Mouse (Mus musculus): ENCODE data around the gene Tenm3. TPM values are rescaled to one million over a fixed set of nuclear protein-coding genes. Genes with fewer than 3 reads are reported as not detected.

Gene Tenm3
- polyA plus RNA-seq, 1 experiment from 2014 or later = 16.4 TPM

DNA sequence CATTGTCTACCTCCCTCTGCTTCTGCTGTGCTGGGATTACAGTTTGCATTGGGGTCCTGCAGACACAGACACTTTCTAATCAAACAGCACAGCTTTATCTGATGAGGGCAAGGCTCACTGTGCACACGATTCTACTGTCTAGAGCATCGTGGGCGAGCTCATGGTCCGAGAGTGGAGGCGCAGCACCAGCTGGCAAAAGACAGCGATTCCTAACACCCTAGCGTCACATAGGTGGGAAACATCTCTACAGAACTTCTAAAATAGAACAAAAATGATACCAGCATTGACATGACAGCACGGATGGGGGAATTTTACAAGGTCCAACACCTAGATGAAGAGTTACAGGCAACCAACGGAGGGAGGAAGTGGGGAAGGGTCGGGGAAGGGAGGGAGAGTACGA is 561.9 kb downstream of the Tenm3 start:
- no peak overlapping the region for H3K4me2 ChIP-seq (replicated peaks)
- no peak for ATAC-seq

DNA sequence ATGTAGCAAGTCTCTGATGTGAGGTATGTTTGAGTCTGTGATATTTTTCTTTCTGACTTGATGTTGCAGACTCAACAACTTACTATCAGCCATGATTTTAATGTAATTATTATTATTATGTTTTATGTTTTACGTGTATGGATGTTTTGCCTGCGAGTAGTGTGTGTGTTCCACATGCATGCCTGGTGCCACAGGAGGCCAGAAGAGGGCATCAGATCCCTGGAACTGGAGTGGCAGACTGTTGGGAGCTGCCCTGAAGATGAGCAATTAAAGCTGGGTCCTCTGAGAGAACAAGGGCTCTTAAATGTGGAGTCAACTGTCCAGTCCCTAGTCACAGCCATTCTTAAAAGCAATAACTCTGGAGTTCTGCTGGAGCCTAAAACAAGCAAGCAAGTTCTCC is 564.4 kb downstream of the Tenm3 start:
- H3K27ac ChIP-seq = no peak overlapping the region
- no peak overlapping the region for H3K9ac ChIP-seq
- H3K4me2 ChIP-seq (replicated peaks) = no peak overlapping the region
- H3K36me3 ChIP-seq = peaks cover 9% of the 10 kb centered on the region
- H3K4me3 ChIP-seq (replicated peaks) = no peak overlapping the region
- H3K27me3 ChIP-seq (replicated peaks) = no peaks in the 10 kb centered on the region
- no peaks in the 10 kb centered on the region for H3K4me1 ChIP-seq (replicated peaks)
- no peaks in the 10 kb centered on the region for H3K9me3 ChIP-seq
- no peak for ATAC-seq
- 89% methylated on average over 2 of the region's 2 CpGs for WGBS

More for the DNA sequence above, 561.9 kb downstream of the Tenm3 start:
- Histone ChIP-seq H3K9me3 (no peaks in the 10 kb centered on the region), H3K27me3 (replicated peaks) (no peaks in the 10 kb centered on the region), H3K36me3 (no peaks in the 10 kb centered on the region; the same call in 1 of the 2 replicates), H3K27ac (no peak overlapping the region), H3K4me3 (replicated peaks) (no peak overlapping the region), H3K9ac (no peak overlapping the region), H3K4me1 (replicated peaks) (no peaks in the 10 kb centered on the region)
- WGBS = 87% methylated on average over 11 of the region's 11 CpGs

DNA sequence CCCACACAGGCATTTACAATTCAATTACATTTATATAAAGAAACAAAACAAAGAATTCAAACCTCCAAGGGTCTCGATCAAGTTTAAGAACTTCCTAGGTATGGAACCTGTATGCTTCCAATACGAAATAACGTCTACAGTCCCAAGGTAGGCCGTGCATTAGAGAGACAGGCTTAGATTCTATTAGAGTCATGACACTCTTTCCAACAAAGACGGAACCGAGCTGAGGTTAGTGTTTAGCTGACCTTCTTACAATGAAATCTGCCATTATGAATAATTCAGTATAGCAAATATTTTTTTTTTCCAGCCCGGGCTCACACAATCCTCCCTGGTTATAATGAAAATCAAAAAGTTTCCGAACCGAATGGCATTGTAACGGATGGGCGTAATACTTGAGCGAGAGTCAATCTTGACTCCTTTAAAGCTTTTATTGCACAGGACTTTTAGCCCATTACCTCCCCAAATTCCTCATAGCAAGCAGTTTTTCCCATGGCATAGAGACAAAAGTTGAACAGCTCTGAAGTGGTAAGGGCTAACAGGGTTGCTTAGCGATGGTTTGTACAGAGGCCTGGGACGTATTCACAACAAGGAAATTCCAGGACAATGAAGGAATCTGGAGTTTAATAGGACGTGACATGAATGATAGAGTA is 565.6 kb downstream of the Tenm3 start:
- Histone ChIP-seq H3K27me3 (replicated peaks) (no peaks in the 10 kb centered on the region), H3K9me3 (no peaks in the 10 kb centered on the region), H3K4me3 (replicated peaks) (no peak overlapping the region), H3K27ac (no peak overlapping the region), H3K36me3 (peaks cover 9% of the 10 kb centered on the region), H3K4me2 (replicated peaks) (no peak overlapping the region), H3K9ac (no peak overlapping the region), H3K4me1 (replicated peaks) (no peaks in the 10 kb centered on the region)
- no peak for ATAC-seq
- 94% methylated on average over 15 of the region's 15 CpGs for WGBS

DNA sequence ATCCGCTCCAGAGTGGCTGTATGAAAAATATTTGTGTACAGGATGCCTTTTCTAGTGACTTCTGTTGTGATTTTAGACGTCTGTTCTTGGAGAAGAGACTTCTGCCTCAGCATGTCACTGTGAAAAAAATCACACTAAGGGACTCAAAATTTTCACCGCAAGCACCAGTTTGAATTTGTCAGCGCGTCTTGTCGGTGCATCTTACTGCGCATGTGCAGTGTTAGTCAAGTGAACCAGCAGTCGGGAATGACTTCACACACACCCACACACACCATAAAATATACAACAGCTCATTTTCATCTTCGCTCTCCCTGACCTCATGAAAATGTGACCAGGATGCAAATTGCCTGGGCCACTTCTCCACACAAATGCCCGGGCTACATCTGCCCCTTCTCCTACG is 568.7 kb downstream of the Tenm3 start:
- WGBS = 92% methylated on average over 11 of the region's 11 CpGs

DNA sequence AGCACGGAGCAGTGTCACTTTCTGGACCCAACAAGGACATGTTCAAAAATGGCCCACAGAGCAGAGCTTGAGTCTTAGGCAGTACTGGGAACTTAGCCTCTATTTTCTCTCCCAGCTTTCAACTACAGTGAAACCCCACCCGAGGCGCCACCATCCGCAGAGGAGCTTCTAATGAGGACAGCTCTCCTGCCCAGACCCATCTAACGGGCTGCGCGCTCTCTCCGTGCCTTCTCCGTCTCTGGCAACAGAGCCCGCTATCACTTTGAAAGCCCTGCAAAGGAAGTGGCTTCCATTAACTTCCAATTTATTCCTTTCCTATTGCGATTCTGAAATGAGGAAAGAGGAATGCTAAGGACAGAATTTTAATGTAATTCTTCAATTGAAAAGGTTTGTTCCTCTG is 569.2 kb downstream of the Tenm3 start:
- Histone ChIP-seq H3K9me3 (no peaks in the 10 kb centered on the region), H3K36me3 (peaks cover 9% of the 10 kb centered on the region), H3K4me2 (replicated peaks) (no peak overlapping the region), H3K4me3 (replicated peaks) (no peak overlapping the region), H3K4me1 (replicated peaks) (no peaks in the 10 kb centered on the region), H3K27ac (no peak overlapping the region), H3K27me3 (replicated peaks) (no peaks in the 10 kb centered on the region), H3K9ac (no peak overlapping the region)
- no peak for ATAC-seq
- WGBS = 93% methylated on average over 11 of the region's 11 CpGs

More for the DNA sequence above, 568.7 kb downstream of the Tenm3 start:
- Histone ChIP-seq H3K4me2 (replicated peaks) (no peak overlapping the region), H3K9me3 (no peaks in the 10 kb centered on the region), H3K27ac (no peak overlapping the region), H3K36me3 (peaks cover 9% of the 10 kb centered on the region), H3K4me1 (replicated peaks) (no peaks in the 10 kb centered on the region), H3K9ac (no peak overlapping the region), H3K27me3 (replicated peaks) (no peaks in the 10 kb centered on the region), H3K4me3 (replicated peaks) (no peak overlapping the region)
- ATAC-seq = no peak

DNA sequence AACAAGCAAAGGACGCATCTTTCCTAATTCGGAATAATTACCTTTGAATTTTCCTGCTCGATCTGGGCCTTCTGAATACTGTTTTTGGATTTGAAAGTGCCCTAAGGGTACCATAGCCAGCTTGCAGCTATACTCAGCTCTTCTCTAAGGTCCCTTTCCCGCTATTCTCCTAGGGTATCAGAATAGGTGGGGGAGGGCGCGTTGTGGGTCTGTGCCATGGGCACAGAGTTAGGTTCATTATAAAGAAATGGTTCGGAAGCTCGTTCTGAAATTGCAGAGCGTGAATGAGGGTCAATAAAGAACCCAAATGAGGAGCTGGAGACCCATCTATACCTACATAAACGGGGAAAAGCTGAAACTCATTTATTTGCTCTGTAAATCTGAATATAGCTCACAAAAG is 575.1 kb downstream of the Tenm3 start:
- Histone ChIP-seq H3K36me3 (no peaks in the 10 kb centered on the region), H3K9ac (no peak overlapping the region), H3K27me3 (replicated peaks) (no peaks in the 10 kb centered on the region), H3K4me1 (replicated peaks) (no peaks in the 10 kb centered on the region), H3K4me3 (replicated peaks) (no peak overlapping the region), H3K27ac (no peak overlapping the region), H3K9me3 (no peaks in the 10 kb centered on the region), H3K4me2 (replicated peaks) (no peak overlapping the region)
- 91% methylated on average over 10 of the region's 10 CpGs for WGBS
- no peak for ATAC-seq

DNA sequence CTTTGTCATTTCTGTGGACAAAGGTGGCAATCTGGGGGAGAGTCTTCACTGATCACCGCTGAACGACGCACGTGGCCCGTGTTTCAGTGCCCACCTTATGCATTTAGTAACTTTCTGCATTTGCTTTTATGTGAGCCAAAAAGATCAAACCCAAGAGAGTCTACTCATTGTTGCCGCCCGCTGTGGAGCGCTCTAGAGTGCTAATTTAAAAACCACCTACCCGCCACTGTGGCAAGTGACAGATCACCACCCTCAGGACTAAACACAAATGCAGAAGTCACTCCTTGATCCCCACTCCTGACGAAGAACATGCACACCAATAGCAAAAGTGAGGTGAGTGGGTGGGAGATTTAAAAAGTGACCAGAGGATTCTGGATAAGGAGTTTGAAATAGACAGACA is 583.5 kb downstream of the Tenm3 start:
- Histone ChIP-seq H3K9me3 (no peaks in the 10 kb centered on the region), H3K4me1 (replicated peaks) (no peaks in the 10 kb centered on the region), H3K36me3 (no peaks in the 10 kb centered on the region), H3K27ac (no peak overlapping the region), H3K27me3 (replicated peaks) (no peaks in the 10 kb centered on the region), H3K9ac (no peak overlapping the region), H3K4me3 (replicated peaks) (no peak overlapping the region), H3K4me2 (replicated peaks) (no peak overlapping the region)
- ATAC-seq = no peak
- WGBS = 92% methylated on average over 10 of the region's 10 CpGs

DNA sequence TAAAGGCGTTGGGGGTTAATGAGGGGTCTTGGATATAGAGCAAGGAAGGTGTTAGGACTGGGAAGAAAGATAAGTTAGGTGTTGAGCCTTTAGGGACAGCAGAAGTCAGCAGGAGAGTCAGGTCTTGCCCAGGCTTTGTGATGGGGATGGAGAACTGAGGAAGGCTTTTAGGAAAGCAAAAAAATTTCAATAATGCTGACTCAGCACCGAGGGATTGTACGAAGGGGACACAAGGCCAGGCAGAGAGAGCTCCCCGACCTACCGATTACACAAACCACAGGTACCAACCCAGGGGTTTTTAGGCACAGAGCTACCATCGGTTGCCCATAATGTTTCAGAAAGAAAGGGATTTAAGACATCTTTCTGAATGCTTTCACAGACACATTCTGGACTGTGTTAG is 583.9 kb downstream of the Tenm3 start:
- no peak for ATAC-seq
- Histone ChIP-seq H3K4me1 (replicated peaks) (no peaks in the 10 kb centered on the region), H3K9ac (no peak overlapping the region), H3K9me3 (no peaks in the 10 kb centered on the region), H3K36me3 (no peaks in the 10 kb centered on the region), H3K4me2 (replicated peaks) (no peak overlapping the region), H3K27ac (no peak overlapping the region), H3K4me3 (replicated peaks) (no peak overlapping the region), H3K27me3 (replicated peaks) (no peaks in the 10 kb centered on the region)
- WGBS = 79% methylated on average over 6 of the region's 6 CpGs

DNA sequence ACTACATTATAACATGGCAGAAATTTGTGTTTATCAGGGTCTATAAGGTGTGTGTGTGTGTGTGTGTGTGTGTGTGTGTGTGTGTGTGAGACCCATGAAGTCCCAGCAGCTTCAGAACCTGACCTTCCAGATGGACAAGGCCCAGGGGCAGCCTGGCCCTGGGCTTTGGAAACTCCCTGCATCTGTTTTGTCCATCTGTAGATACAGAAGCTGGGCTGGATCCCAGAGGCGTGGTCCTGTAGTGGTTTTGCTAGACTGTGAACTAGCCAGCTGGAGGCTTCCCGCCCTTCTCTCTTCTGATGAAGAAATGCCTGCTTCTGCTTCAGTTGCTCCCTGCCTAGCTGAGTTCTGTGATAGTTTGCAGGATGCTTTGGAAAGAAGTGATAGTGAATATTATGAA is 599.9 kb downstream of the Tenm3 start:
- WGBS = 72% methylated on average over 2 of the region's 2 CpGs
- H3K27ac ChIP-seq = no peak overlapping the region
- no peak overlapping the region for H3K4me2 ChIP-seq (replicated peaks)
- H3K9ac ChIP-seq = no peak overlapping the region
- no peak for ATAC-seq
- no peak overlapping the region for H3K4me3 ChIP-seq (replicated peaks)
- no peaks in the 10 kb centered on the region for H3K4me1 ChIP-seq (replicated peaks)
- no peaks in the 10 kb centered on the region for H3K27me3 ChIP-seq (replicated peaks)
- peaks cover 4% of the 10 kb centered on the region; the same call in 1 of the 2 replicates for H3K36me3 ChIP-seq
- H3K9me3 ChIP-seq = no peaks in the 10 kb centered on the region

DNA sequence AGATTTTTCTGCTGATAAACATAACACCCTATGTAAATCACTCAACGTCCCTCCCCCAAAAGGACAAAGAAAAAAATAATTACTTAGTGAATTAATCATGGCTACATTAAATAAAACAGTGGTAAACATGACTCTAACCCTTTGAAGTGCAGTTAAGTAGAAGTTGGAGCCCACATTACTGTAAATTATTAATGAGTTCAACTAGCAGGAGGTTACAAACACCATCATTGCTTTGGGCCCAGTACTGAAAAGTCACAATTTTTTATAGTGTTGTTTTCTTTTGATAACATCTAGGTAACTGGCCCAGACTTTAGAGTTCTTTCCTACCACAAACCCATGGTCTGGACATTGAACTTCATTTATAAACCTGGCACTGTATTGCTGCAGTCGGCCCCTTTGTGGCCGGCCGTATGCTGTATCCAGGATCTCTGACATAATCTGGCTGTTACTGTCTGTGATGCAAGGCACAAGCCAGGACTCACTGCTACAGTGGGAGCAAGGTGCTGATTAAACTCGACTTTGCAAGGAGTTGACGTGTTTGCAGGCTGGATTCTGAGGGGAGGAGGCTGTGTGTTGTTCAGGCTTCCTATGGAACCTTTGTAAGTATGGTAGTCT is 602.7 kb downstream of the Tenm3 start:
- no peak overlapping the region for H3K4me2 ChIP-seq (replicated peaks)
- H3K4me1 ChIP-seq (replicated peaks) = no peaks in the 10 kb centered on the region
- no peak overlapping the region for H3K27ac ChIP-seq
- no peaks in the 10 kb centered on the region for H3K9me3 ChIP-seq
- no peak overlapping the region for H3K4me3 ChIP-seq (replicated peaks)
- no peaks in the 10 kb centered on the region for H3K27me3 ChIP-seq (replicated peaks)
- no peak for ATAC-seq
- H3K36me3 ChIP-seq = peaks cover 19% of the 10 kb centered on the region
- H3K9ac ChIP-seq = no peak overlapping the region
- WGBS = 48% methylated on average over 6 of the region's 6 CpGs

DNA sequence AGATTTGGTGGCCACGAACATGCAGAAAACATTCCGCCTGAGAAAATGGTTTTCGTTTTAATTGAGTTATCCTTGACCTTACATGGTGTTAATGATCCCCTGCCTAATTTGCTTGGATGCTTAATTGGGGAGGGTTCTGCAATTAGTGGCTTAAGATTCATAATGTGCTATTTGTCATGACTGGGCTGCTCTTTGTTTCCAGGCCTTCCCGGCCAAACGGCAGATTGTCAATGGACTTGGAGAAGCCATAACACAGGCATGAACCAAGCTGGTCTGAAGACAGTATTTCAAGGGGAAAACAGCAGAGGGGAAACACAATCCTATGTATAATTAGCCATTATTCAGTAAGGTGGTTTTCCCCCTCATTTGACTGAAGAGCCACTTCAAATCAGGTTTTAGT is 606.8 kb downstream of the Tenm3 start:
- no peak for ATAC-seq
- no peak overlapping the region for H3K27ac ChIP-seq
- no peaks in the 10 kb centered on the region for H3K27me3 ChIP-seq (replicated peaks)
- no peak overlapping the region for H3K4me3 ChIP-seq (replicated peaks)
- H3K4me1 ChIP-seq (replicated peaks) = no peaks in the 10 kb centered on the region
- no peak overlapping the region for H3K9ac ChIP-seq
- peaks cover 29% of the 10 kb centered on the region for H3K36me3 ChIP-seq
- no peaks in the 10 kb centered on the region for H3K9me3 ChIP-seq
- no peak overlapping the region for H3K4me2 ChIP-seq (replicated peaks)
- WGBS = 91% methylated on average over 5 of the region's 5 CpGs

DNA sequence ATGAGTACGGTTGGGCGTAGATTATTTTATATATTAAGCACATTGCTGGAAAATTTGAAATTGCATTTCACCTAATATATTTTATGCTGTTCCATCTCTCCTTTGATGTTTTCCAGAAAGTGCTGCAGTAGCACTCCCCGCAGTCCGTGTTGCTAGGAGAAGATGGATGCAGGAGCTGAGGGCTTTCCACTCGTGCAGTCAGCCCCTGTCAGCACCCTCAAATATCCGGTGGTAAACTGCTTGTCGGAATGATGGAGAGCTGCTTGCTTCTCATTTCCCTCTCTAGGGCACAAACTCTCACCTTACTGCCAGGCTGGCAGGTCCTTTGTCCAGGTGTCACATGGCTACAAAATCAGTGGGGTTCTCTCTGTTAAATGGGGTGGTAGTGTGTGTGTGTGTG is 610.8 kb downstream of the Tenm3 start:
- Histone ChIP-seq H3K9ac (no peak overlapping the region), H3K36me3 (peaks cover 28% of the 10 kb centered on the region), H3K4me3 (replicated peaks) (no peak overlapping the region), H3K27me3 (replicated peaks) (no peaks in the 10 kb centered on the region), H3K9me3 (no peaks in the 10 kb centered on the region), H3K27ac (no peak overlapping the region), H3K4me1 (replicated peaks) (no peaks in the 10 kb centered on the region), H3K4me2 (replicated peaks) (no peak overlapping the region)
- 64% methylated on average over 7 of the region's 7 CpGs for WGBS
- ATAC-seq = no peak

DNA sequence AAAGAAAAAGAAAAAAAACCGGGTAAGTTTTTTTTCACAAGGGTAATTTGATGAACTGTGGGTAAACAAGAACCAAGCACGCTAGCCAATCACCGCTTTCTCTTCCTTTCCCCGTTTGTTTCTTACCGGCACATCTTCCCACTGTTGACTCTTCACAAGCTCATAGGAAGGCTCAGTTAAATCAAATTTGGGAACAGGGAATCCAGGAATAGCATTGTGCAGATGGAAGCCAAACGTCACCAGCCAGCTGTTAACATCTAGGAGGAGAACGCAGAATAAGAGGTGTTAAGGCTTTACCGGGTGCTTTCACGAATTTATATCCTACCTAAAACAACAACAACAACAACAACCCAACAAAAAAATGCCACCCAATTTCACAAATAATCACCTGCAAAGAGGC is 611.9 kb downstream of the Tenm3 start:
- H3K36me3 ChIP-seq = peaks cover 28% of the 10 kb centered on the region
- H3K4me1 ChIP-seq (replicated peaks) = no peaks in the 10 kb centered on the region
- no peak overlapping the region for H3K27ac ChIP-seq
- H3K9me3 ChIP-seq = no peaks in the 10 kb centered on the region
- no peak overlapping the region for H3K4me3 ChIP-seq (replicated peaks)
- no peak for ATAC-seq
- no peak overlapping the region for H3K4me2 ChIP-seq (replicated peaks)
- H3K27me3 ChIP-seq (replicated peaks) = no peaks in the 10 kb centered on the region
- H3K9ac ChIP-seq = no peak overlapping the region
- 77% methylated on average over 9 of the region's 9 CpGs for WGBS

Measured in intestine, embryonic 15.5 days (tissue).